In the genomic region with DNA sequence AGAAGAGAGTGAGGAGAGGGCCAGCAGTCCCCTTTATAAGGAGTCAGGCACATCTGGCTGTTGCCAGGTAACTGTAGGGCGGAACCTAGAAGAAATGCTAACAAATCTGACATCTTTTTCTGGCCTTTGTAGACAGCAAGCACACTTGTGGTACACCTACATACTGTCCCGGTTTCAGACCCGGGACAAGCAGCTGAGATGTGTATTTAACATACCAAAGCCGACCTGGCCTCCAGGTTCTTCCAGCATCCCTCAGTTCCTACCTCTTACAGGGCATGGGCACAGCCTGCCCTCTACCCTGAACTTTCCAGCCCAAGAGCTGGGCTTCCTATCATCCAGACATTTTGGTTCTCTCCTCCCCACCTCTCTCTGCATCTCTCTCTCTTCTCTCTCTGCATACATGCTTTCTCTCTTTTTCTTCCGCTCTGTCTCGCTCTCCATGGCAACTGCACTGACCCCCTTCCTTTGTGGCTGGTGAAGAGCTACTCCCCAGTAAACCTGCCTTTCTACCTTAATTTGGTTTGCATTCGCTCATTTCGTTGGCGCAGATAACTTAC, we compare ENCODE assay signal across 9 mouse cellular contexts. TPM values are rescaled to one million over a fixed set of nuclear protein-coding genes. Genes with fewer than 3 reads are reported as not detected.
DNase-seq lines count a peak whose midpoint lies in the region; ATAC-seq and TF ChIP-seq lines count a peak whose summit lies in the region.
"Had no signal": no experiment of that assay in that cellular context is flagged by ENCODE, and none has a peak within 500 bp of the region (broad histone marks: within the 10 kb centered on the region; RNA-seq: fewer than 3 reads in every experiment).

No protein-coding gene starts in this region.

- H3K4me2 ChIP-seq in hindbrain, embryonic 16.5 days (ENCODE audit: low read length) = peak overlapping the region; percentile 41
- H3K4me2 ChIP-seq in midbrain, embryonic 16.5 days (ENCODE audit: low read length) = peak overlapping the region; percentile 40

- no peaks in the 10 kb centered on the region for H3K36me3 ChIP-seq in hindbrain, embryonic 16.5 days (ENCODE audit: control insufficient read depth, insufficient read depth, low read length)
- H3K36me3 ChIP-seq in midbrain, embryonic 16.5 days (ENCODE audit: control insufficient read depth, insufficient read depth, low read length) = no peaks in the 10 kb centered on the region

- ATAC-seq in common myeloid progenitor, adult 5-6 weeks (replicated peaks; ENCODE audit: low read depth, poor library complexity, severe bottlenecking) = peak; percentile 39; the same call in 1 of the 2 replicates
- peak; percentile 66 for ATAC-seq in hindbrain, embryonic 16.5 days
- ATAC-seq in midbrain, embryonic 16.5 days = peak; percentile 77
- ATAC-seq in erythroblast, adult 5-6 weeks (replicated peaks; ENCODE audit: low FRiP score, poor library complexity, severe bottlenecking) = no peak

- peaks cover 11% of the 10 kb centered on the region for H3K4me1 ChIP-seq in hindbrain, embryonic 16.5 days (ENCODE audit: control insufficient read depth, insufficient read depth, low read depth, low read length)
- peaks cover 12% of the 10 kb centered on the region for H3K4me1 ChIP-seq in midbrain, embryonic 16.5 days (ENCODE audit: control insufficient read depth, insufficient read depth, low read length)

- WGBS in hindbrain, embryonic 16.5 days = 14% methylated on average over 9 of the region's 9 CpGs
- WGBS in midbrain, embryonic 16.5 days = 12% methylated on average over 9 of the region's 9 CpGs

- no peaks in the 10 kb centered on the region for H3K27me3 ChIP-seq in hindbrain, embryonic 16.5 days (replicated peaks; ENCODE audit: control insufficient read depth, insufficient read depth, low read length)
- H3K27me3 ChIP-seq in midbrain, embryonic 16.5 days (ENCODE audit: control insufficient read depth, insufficient read depth, low read depth, low read length) = no peaks in the 10 kb centered on the region

- peak; percentile 19 to 26 for DNase-seq in cerebellum, postnatal 10 days
- no peak for DNase-seq in cerebellum, postnatal 36 days
- DNase-seq in left cerebral cortex, adult 2 months (ENCODE audit: extremely low spot score in 1 of 2, low spot score in 2 of 2) = no peak
- DNase-seq in cerebellum, postnatal 25 days = no peak
- DNase-seq: cerebellum, adult 8-10 months had no signal

- no peak for TF ChIP-seq CTCF in left cerebral cortex, adult 2 months (IDR thresholded peaks at IDR 0.05)

- no peak overlapping the region for H3K9ac ChIP-seq in hindbrain, embryonic 16.5 days (ENCODE audit: low read depth, low read length)
- H3K9ac ChIP-seq in midbrain, embryonic 16.5 days (ENCODE audit: low read depth, low read length) = no peak overlapping the region

- no peaks in the 10 kb centered on the region for H3K9me3 ChIP-seq in hindbrain, embryonic 16.5 days (ENCODE audit: control insufficient read depth, low read length)
- H3K9me3 ChIP-seq in midbrain, embryonic 16.5 days (replicated peaks; ENCODE audit: control insufficient read depth, low read length, poor library complexity, severe bottlenecking) = no peaks in the 10 kb centered on the region

- intact Hi-C loops in left cerebral cortex, adult 2 months (cut with DNase I) = no loop called here

- H3K4me3 ChIP-seq in hindbrain, embryonic 16.5 days (ENCODE audit: low read length) = no peak overlapping the region
- no peak overlapping the region for H3K4me3 ChIP-seq in midbrain, embryonic 16.5 days (ENCODE audit: low read depth, low read length)
- no peak overlapping the region for H3K4me3 ChIP-seq in left cerebral cortex, adult 2 months

- peak overlapping the region; percentile 55; the same call in 1 of the 2 replicates for H3K27ac ChIP-seq in hindbrain, embryonic 16.5 days (ENCODE audit: low read depth, low read length)
- peak overlapping the region; percentile 67 for H3K27ac ChIP-seq in midbrain, embryonic 16.5 days (ENCODE audit: low read length)
- no peak overlapping the region for H3K27ac ChIP-seq in left cerebral cortex, adult 2 months

RNA-seq across cellular contexts. Expression of gene Npl, which starts 18.1 kb away (rescaled TPM):
- total RNA-seq in common myeloid progenitor, adult 5-6 weeks (2017) = 12.2 and 17.9 TPM in 2 replicates
- 15.4 and 17.4 TPM in 2 replicates for polyA plus RNA-seq in hindbrain, embryonic 16.5 days (2015; fragmentation: Nextera tagmentation; extraction: Ambion mirVana)
- polyA plus RNA-seq in midbrain, embryonic 16.5 days (2015; fragmentation: Nextera tagmentation; extraction: Ambion mirVana) = 11.2 and 13.3 TPM in 2 replicates
- total RNA-seq in erythroblast, adult 5-6 weeks (2015; ENCODE audit: low replicate concordance) = 4.8 and 6.1 TPM in 2 replicates
- total RNA-seq in erythroblast, adult 5-6 weeks (2017; ENCODE audit: low replicate concordance) = 1.2 and 1.8 TPM in 2 replicates
- total RNA-seq in left cerebral cortex, adult 2 months (2021) = 1 to 10 TPM; 5.4 to 6.0 TPM

RNA-seq across cellular contexts. Expression of gene Dhx9, which starts 44.3 kb away (rescaled TPM):
- 213 and 320 TPM in 2 replicates for total RNA-seq in common myeloid progenitor, adult 5-6 weeks (2017)
- polyA plus RNA-seq in hindbrain, embryonic 16.5 days (2015; fragmentation: Nextera tagmentation; extraction: Ambion mirVana) = 17.0 and 22.2 TPM in 2 replicates
- polyA plus RNA-seq in midbrain, embryonic 16.5 days (2015; fragmentation: Nextera tagmentation; extraction: Ambion mirVana) = 22.1 and 29.5 TPM in 2 replicates
- total RNA-seq in erythroblast, adult 5-6 weeks (2015; ENCODE audit: low replicate concordance) = 64.4 and 92.8 TPM in 2 replicates
- 73.6 and 93.5 TPM in 2 replicates for total RNA-seq in erythroblast, adult 5-6 weeks (2017; ENCODE audit: low replicate concordance)
- 100 to 1,000 TPM in 1 of 2 experiments, 10 to 100 TPM in 1; 95.3 to 102 TPM for total RNA-seq in left cerebral cortex, adult 2 months (2021)

Comparison
In these comparisons a context has a peak if more than half of its experiments do, and no peak if none do; other contexts are left out.
1. DNase-seq: peak in cerebellum, postnatal 10 days (2 of 2); none in cerebellum, postnatal 36 days (0 of 2), left cerebral cortex, adult 2 months (0 of 2) and cerebellum, postnatal 25 days (0 of 2).